Mouse (Mus musculus): Measurements from ENCODE around the gene Triobp. TPM values are rescaled to one million over a fixed set of nuclear protein-coding genes. Genes with fewer than 3 reads are reported as not detected.
A peak's percentile ranks its signal among the peaks of the same experiment; 100 is the strongest.

The Triobp gene
- polyA plus RNA-seq, 1 experiment, result 47.6 TPM

GRCm38 (mm10) chr15:79050160-79050845 lies 102.8 kb downstream of the Triobp start:
- H3K27ac ChIP-seq (ENCODE audit: insufficient read depth, low read depth, low read length), result peak overlapping the region; percentile 75
- H3K36me3 ChIP-seq (ENCODE audit: control insufficient read depth, insufficient read depth, low read length), result no peaks in the 10 kb centered on the region; the same call in 1 of the 2 replicates
- H3K27me3 ChIP-seq (replicated peaks; ENCODE audit: control insufficient read depth, insufficient read depth, low read length), result no peaks in the 10 kb centered on the region
- H3K4me1 ChIP-seq (ENCODE audit: control insufficient read depth, insufficient read depth, low read length), result peaks cover 17% of the 10 kb centered on the region
- TF ChIP-seq POLR2A (IDR thresholded peaks at IDR 0.05; ENCODE audit: low read depth, low read length) (no peak), CTCF (conservative IDR thresholded peaks at IDR 0.05; ENCODE audit: insufficient read depth, insufficient read length, low read depth, low read length) (no peak)
- 71% methylated on average over 9 of the region's 9 CpGs for WGBS
- no peak for DNase-seq
- H3K4me3 ChIP-seq (ENCODE audit: insufficient read depth, low read depth, low read length), result no peak overlapping the region

GRCm38 (mm10) chr15:79050964-79051363 lies 103.4 kb downstream of the Triobp start:
- TF ChIP-seq CTCF (conservative IDR thresholded peaks at IDR 0.05; ENCODE audit: insufficient read depth, insufficient read length, low read depth, low read length) (no peak), POLR2A (IDR thresholded peaks at IDR 0.05; ENCODE audit: low read depth, low read length) (no peak)
- Histone ChIP-seq H3K27me3 (replicated peaks; ENCODE audit: control insufficient read depth, insufficient read depth, low read length) (no peaks in the 10 kb centered on the region), H3K27ac (ENCODE audit: insufficient read depth, low read depth, low read length) (peak overlapping the region; percentile 75), H3K4me1 (ENCODE audit: control insufficient read depth, insufficient read depth, low read length) (peaks cover 17% of the 10 kb centered on the region), H3K4me3 (ENCODE audit: insufficient read depth, low read depth, low read length) (peak overlapping the region; percentile 10; the same call in 1 of the 2 replicates), H3K36me3 (ENCODE audit: control insufficient read depth, insufficient read depth, low read length) (peaks cover 2% of the 10 kb centered on the region)
- WGBS, result 53% methylated on average over 2 of the region's 2 CpGs
- no peak for DNase-seq

- peaks cover 17% of the 10 kb centered on the region for H3K4me1 ChIP-seq (ENCODE audit: control insufficient read depth, insufficient read depth, low read length)
Observed at GRCm38 (mm10) chr15:79051461-79052360, 104.2 kb downstream of the Triobp start.

GRCm38 (mm10) chr15:79052366-79052765 lies 104.8 kb downstream of the Triobp start:
- DNase-seq, result no peak
- H3K4me1 ChIP-seq (ENCODE audit: control insufficient read depth, insufficient read depth, low read length), result peaks cover 17% of the 10 kb centered on the region
- peaks cover 4% of the 10 kb centered on the region for H3K36me3 ChIP-seq (ENCODE audit: control insufficient read depth, insufficient read depth, low read length)
- H3K4me3 ChIP-seq (ENCODE audit: insufficient read depth, low read depth, low read length), result no peak overlapping the region
- 76% methylated on average over 2 of the region's 2 CpGs for WGBS
- peak overlapping the region; percentile 75 for H3K27ac ChIP-seq (ENCODE audit: insufficient read depth, low read depth, low read length)
- TF ChIP-seq CTCF (conservative IDR thresholded peaks at IDR 0.05; ENCODE audit: insufficient read depth, insufficient read length, low read depth, low read length) (no peak), POLR2A (IDR thresholded peaks at IDR 0.05; ENCODE audit: low read depth, low read length) (no peak)
- no peaks in the 10 kb centered on the region for H3K27me3 ChIP-seq (replicated peaks; ENCODE audit: control insufficient read depth, insufficient read depth, low read length)

More at GRCm38 (mm10) chr15:79051461-79052360, 104.2 kb downstream of the Triobp start:
- TF ChIP-seq POLR2A (IDR thresholded peaks at IDR 0.05; ENCODE audit: low read depth, low read length) (no peak), CTCF (conservative IDR thresholded peaks at IDR 0.05; ENCODE audit: insufficient read depth, insufficient read length, low read depth, low read length) (peak; percentile 1; the same call in 1 of the 2 replicates)
- DNase-seq, result peak; percentile 94
- Histone ChIP-seq H3K27me3 (replicated peaks; ENCODE audit: control insufficient read depth, insufficient read depth, low read length) (no peaks in the 10 kb centered on the region), H3K36me3 (ENCODE audit: control insufficient read depth, insufficient read depth, low read length) (peaks cover 4% of the 10 kb centered on the region), H3K27ac (ENCODE audit: insufficient read depth, low read depth, low read length) (peak overlapping the region; percentile 75), H3K4me3 (ENCODE audit: insufficient read depth, low read depth, low read length) (peak overlapping the region; percentile 10; the same call in 1 of the 2 replicates)
- WGBS, result 39% methylated on average over 13 of the region's 13 CpGs

Other genes with a start within 250 kb of the Triobp start
- gene Elfn2, start 229.0 kb upstream of the Triobp start, polyA plus RNA-seq (2012; rRNA removed), result 0.03 and 0.04 TPM in 2 replicates
- gene Mfng, start 174.2 kb upstream of the Triobp start, polyA plus RNA-seq (2012; rRNA removed), result 15.7 and 16.6 TPM in 2 replicates
- 80.4 and 93.7 TPM in 2 replicates for gene Card10, start 144.7 kb upstream of the Triobp start, polyA plus RNA-seq (2012; rRNA removed)
- 59.2 and 66.7 TPM in 2 replicates for gene Cdc42ep1, start 105.1 kb upstream of the Triobp start, polyA plus RNA-seq (2012; rRNA removed)
- gene Lgals2, start 92.2 kb upstream of the Triobp start, polyA plus RNA-seq (2012; rRNA removed), result 0.24 and 0.25 TPM in 2 replicates
- 56.5 and 68.1 TPM in 2 replicates for gene Gga1, start 70.5 kb upstream of the Triobp start, polyA plus RNA-seq (2012; rRNA removed)
- gene Gm49510, start 48.1 kb upstream of the Triobp start, polyA plus RNA-seq (2012; rRNA removed), result 0.03 TPM in 1 of 2 replicates, not detected in the other
- 26.2 and 30.0 TPM in 2 replicates for gene Sh3bp1, start 48.0 kb upstream of the Triobp start, polyA plus RNA-seq (2012; rRNA removed)
- 1.7 and 1.9 TPM in 2 replicates for gene Pdxp, start 33.8 kb upstream of the Triobp start, polyA plus RNA-seq (2012; rRNA removed)
- 310 and 318 TPM in 2 replicates for gene Lgals1, start 21.0 kb upstream of the Triobp start, polyA plus RNA-seq (2012; rRNA removed)
- 19.3 and 24.1 TPM in 2 replicates for gene Nol12, start 12.8 kb upstream of the Triobp start, polyA plus RNA-seq (2012; rRNA removed)
- gene H1f0, start 80.7 kb downstream of the Triobp start, polyA plus RNA-seq (2012; rRNA removed), result 123 and 145 TPM in 2 replicates
- 0.64 and 1.2 TPM in 2 replicates for gene Galr3, start 94.2 kb downstream of the Triobp start, polyA plus RNA-seq (2012; rRNA removed)
- gene Ankrd54, start 115.2 kb downstream of the Triobp start, polyA plus RNA-seq (2012; rRNA removed), result 38.9 and 52.2 TPM in 2 replicates
- 172 and 183 TPM in 2 replicates for gene Eif3l, start 127.5 kb downstream of the Triobp start, polyA plus RNA-seq (2012; rRNA removed)
- 23.3 and 24.5 TPM in 2 replicates for gene Micall1, start 161.2 kb downstream of the Triobp start, polyA plus RNA-seq (2012; rRNA removed)
- 50.3 and 74.9 TPM in 2 replicates for gene Polr2f, start 193.3 kb downstream of the Triobp start, polyA plus RNA-seq (2012; rRNA removed)
- 18.8 and 19.6 TPM in 2 replicates for gene 1700088E04Rik, start 193.5 kb downstream of the Triobp start, polyA plus RNA-seq (2012; rRNA removed)
- 0.75 and 1.2 TPM in 2 replicates for gene Sox10, start 217.5 kb downstream of the Triobp start, polyA plus RNA-seq (2012; rRNA removed)

Data from kidney, adult 2 months (tissue).